In genomic region chr2:172900954-172901701, GRCm38 (mm10) we compare ENCODE assay signal across 13 mouse cellular contexts. TPM values are rescaled to one million over a fixed set of nuclear protein-coding genes. Genes with fewer than 3 reads are reported as not detected.
DNase-seq lines count a peak whose midpoint lies in the region; ATAC-seq lines count a peak whose summit lies in the region.
"Had no signal": no experiment of that assay in that cellular context is flagged by ENCODE, and none has a peak within 500 bp of the region (broad histone marks: within the 10 kb centered on the region; RNA-seq: fewer than 3 reads in every experiment).

No protein-coding gene starts in this region.

- H3K9me3 ChIP-seq in heart, embryonic 15.5 days (replicated peaks): no peaks in the 10 kb centered on the region
- no peaks in the 10 kb centered on the region for H3K9me3 ChIP-seq in intestine, embryonic 16.5 days (ENCODE audit: control insufficient read depth, low read length)
- H3K9me3 ChIP-seq in limb, embryonic 10.5 days (replicated peaks): no peaks in the 10 kb centered on the region
- H3K9me3 ChIP-seq in stomach, embryonic 15.5 days: no peaks in the 10 kb centered on the region
- H3K9me3 ChIP-seq: forebrain, embryonic 13.5 days; neural tube, embryonic 15.5 days had no signal

- H3K9ac ChIP-seq in heart, embryonic 15.5 days: no peak overlapping the region
- peak overlapping the region; percentile 25; the same call in 1 of the 2 replicates for H3K9ac ChIP-seq in intestine, embryonic 16.5 days (ENCODE audit: low read depth, low read length)
- no peak overlapping the region for H3K9ac ChIP-seq in stomach, embryonic 15.5 days
- H3K9ac ChIP-seq: forebrain, embryonic 13.5 days; neural tube, embryonic 15.5 days had no signal

- H3K27ac ChIP-seq in heart, embryonic 15.5 days: peak overlapping the region; percentile 25; the same call in 1 of the 2 replicates
- H3K27ac ChIP-seq in intestine, embryonic 16.5 days (ENCODE audit: low read length): peak overlapping the region; percentile 79
- H3K27ac ChIP-seq in limb, embryonic 10.5 days: peak overlapping the region; percentile 32; the same call in 1 of the 2 replicates
- H3K27ac ChIP-seq in stomach, embryonic 15.5 days: peak overlapping the region; percentile 18; the same call in 1 of the 2 replicates
- H3K27ac ChIP-seq: forebrain, embryonic 13.5 days; midbrain, embryonic 10.5 days; neural tube, embryonic 15.5 days had no signal

- no peak for DNase-seq in heart, postnatal 25 days (ENCODE audit: low spot score)
- DNase-seq in limb, embryonic 10.5 days (ENCODE audit: low spot score): peak; percentile 52
- DNase-seq in adrenal gland, postnatal 25 days: no peak
- DNase-seq in cerebellum, postnatal 14 days: no peak
- DNase-seq in layer of hippocampus, postnatal 14 days (ENCODE audit: low spot score in 2 of 2): no peak
- DNase-seq: cerebellum, adult 9-10 months; layer of hippocampus, postnatal 36 days had no signal

- no peaks in the 10 kb centered on the region; the same call in 1 of the 2 replicates for H3K36me3 ChIP-seq in heart, embryonic 15.5 days
- no peaks in the 10 kb centered on the region for H3K36me3 ChIP-seq in intestine, embryonic 16.5 days (ENCODE audit: control insufficient read depth, insufficient read depth, low read length)
- H3K36me3 ChIP-seq in limb, embryonic 10.5 days: peaks cover 58% of the 10 kb centered on the region
- H3K36me3 ChIP-seq in stomach, embryonic 15.5 days: no peaks in the 10 kb centered on the region
- H3K36me3 ChIP-seq: neural tube, embryonic 15.5 days had no signal

- H3K4me3 ChIP-seq in heart, embryonic 15.5 days: no peak overlapping the region
- H3K4me3 ChIP-seq in intestine, embryonic 16.5 days (ENCODE audit: low read length): no peak overlapping the region
- H3K4me3 ChIP-seq in limb, embryonic 10.5 days: no peak overlapping the region
- H3K4me3 ChIP-seq in stomach, embryonic 15.5 days (replicated peaks): no peak overlapping the region
- H3K4me3 ChIP-seq: forebrain, embryonic 13.5 days; midbrain, embryonic 10.5 days; neural tube, embryonic 15.5 days had no signal

- intact Hi-C loops in heart, postnatal 25 days (cut with DNase I): no loop called here

- H3K4me2 ChIP-seq in heart, embryonic 15.5 days: no peak overlapping the region
- H3K4me2 ChIP-seq in intestine, embryonic 16.5 days (ENCODE audit: low read depth, low read length): peak overlapping the region; percentile 23; the same call in 1 of the 2 replicates
- 0 out of 2 replicates have a peak overlapping the region, but pooled peaks have one; percentile 10 for H3K4me2 ChIP-seq in stomach, embryonic 15.5 days
- H3K4me2 ChIP-seq: forebrain, embryonic 13.5 days; neural tube, embryonic 15.5 days had no signal

- no peaks in the 10 kb centered on the region for H3K27me3 ChIP-seq in heart, embryonic 15.5 days
- H3K27me3 ChIP-seq in intestine, embryonic 16.5 days (replicated peaks; ENCODE audit: control insufficient read depth, insufficient read depth, low read length): no peaks in the 10 kb centered on the region
- no peaks in the 10 kb centered on the region for H3K27me3 ChIP-seq in limb, embryonic 10.5 days (ENCODE audit: low read depth, poor library complexity, severe bottlenecking)
- no peaks in the 10 kb centered on the region for H3K27me3 ChIP-seq in stomach, embryonic 15.5 days (replicated peaks)
- H3K27me3 ChIP-seq: forebrain, embryonic 13.5 days; neural tube, embryonic 15.5 days had no signal

- WGBS in heart, embryonic 15.5 days: 56% methylated on average over 10 of the region's 10 CpGs
- WGBS in intestine, embryonic 16.5 days: 40% methylated on average over 10 of the region's 10 CpGs
- WGBS in limb, embryonic 10.5 days: 71% methylated on average over 10 of the region's 10 CpGs
- WGBS in stomach, embryonic 15.5 days: 44% methylated on average over 10 of the region's 10 CpGs

- H3K4me1 ChIP-seq in heart, embryonic 15.5 days (replicated peaks): peaks cover 36% of the 10 kb centered on the region
- H3K4me1 ChIP-seq in intestine, embryonic 16.5 days (ENCODE audit: control insufficient read depth, insufficient read depth, low read length): peaks cover 28% of the 10 kb centered on the region
- peaks cover 33% of the 10 kb centered on the region for H3K4me1 ChIP-seq in limb, embryonic 10.5 days
- H3K4me1 ChIP-seq in stomach, embryonic 15.5 days: 0 out of 2 replicates have a peak, but pooled peaks cover 5% of the 10 kb centered on the region
- H3K4me1 ChIP-seq: forebrain, embryonic 13.5 days; neural tube, embryonic 15.5 days had no signal

- ATAC-seq in heart, embryonic 15.5 days (replicated peaks; ENCODE audit: insufficient number of reproducible peaks, insufficient read depth, low FRiP score, low read depth): no peak; the same call in 1 of the 2 replicates
- peak; percentile 91 for ATAC-seq in intestine, embryonic 16.5 days
- peak; percentile 92 for ATAC-seq in stomach, embryonic 15.5 days (ENCODE audit: insufficient read depth, low FRiP score, low read depth)
- ATAC-seq: forebrain, embryonic 13.5 days had no signal

RNA-seq across cellular contexts. Expression of gene Bmp7, which starts 39.0 kb away (rescaled TPM):
- 31.3 and 35.1 TPM in 2 replicates for polyA plus RNA-seq in heart, embryonic 15.5 days (2015; fragmentation: Nextera tagmentation; extraction: Ambion mirVana)
- 1 to 10 TPM in 1 of 2 experiments, under 1 TPM in 1; 0.83 to 1.6 TPM for total RNA-seq in heart, postnatal 25 days (2021)
- polyA plus RNA-seq in intestine, embryonic 16.5 days (2015; fragmentation: Nextera tagmentation; extraction: Ambion mirVana): 19.6 and 24.9 TPM in 2 replicates
- 31.3 and 39.5 TPM in 2 replicates for polyA plus RNA-seq in limb, embryonic 10.5 days (2016; fragmentation: Nextera tagmentation; extraction: Ambion mirVana)
- 22.9 and 27.1 TPM in 2 replicates for polyA plus RNA-seq in stomach, embryonic 15.5 days (2015; fragmentation: Nextera tagmentation; extraction: Ambion mirVana)
- total RNA-seq in adrenal gland, postnatal 25 days (2021): 23.6 and 27.4 TPM in 2 replicates
- 1 to 10 TPM; 6.1 to 7.1 TPM for total RNA-seq in layer of hippocampus, postnatal 14 days (2021)

Comparison
In these comparisons a context has a peak if more than half of its experiments do, and no peak if none do; other contexts are left out.
1. H3K27ac ChIP-seq: peak in every context shown above with its lines; median percentile 79 in intestine, embryonic 16.5 days; 32 in limb, embryonic 10.5 days; 25 in heart, embryonic 15.5 days; 18 in stomach, embryonic 15.5 days.